Mouse (Mus musculus) c-Kit-positive CD71-positive TER-119-negative erythroid progenitor cells, embryonic 14.5 days (primary cell): Measurements from ENCODE around the gene Otop3.

Experiments
- DNase-seq: peaks from one replicate; pipeline ENCODE4 v3.0.0-alpha.2; 2013; ENCODE audit warnings: low read depth

Otop3 gene

DNA sequence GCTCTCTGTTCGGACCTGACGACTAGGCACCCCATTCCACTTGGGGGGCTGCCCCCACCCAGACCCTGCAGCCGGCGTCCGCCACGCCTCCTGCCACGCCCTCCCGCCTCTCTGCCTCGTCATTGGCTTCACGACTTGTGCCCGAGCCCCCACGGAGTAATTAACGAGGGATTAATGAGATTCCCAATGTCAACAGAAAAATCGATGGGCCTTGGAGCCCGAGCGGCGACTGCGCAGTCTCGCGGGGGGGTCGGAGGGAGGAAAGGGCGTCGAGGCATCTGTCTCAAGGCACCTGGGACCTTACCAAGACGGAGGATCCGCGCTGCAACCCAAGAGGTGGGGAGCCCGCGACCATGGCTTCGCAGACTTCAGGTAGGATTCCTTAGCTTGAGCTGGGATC lies at the start of gene Otop3:
Gene Otop3, plus strand, starts transcription at position 201 of the 400 bp plus-strand sequence.
- no peak for DNase-seq

DNA sequence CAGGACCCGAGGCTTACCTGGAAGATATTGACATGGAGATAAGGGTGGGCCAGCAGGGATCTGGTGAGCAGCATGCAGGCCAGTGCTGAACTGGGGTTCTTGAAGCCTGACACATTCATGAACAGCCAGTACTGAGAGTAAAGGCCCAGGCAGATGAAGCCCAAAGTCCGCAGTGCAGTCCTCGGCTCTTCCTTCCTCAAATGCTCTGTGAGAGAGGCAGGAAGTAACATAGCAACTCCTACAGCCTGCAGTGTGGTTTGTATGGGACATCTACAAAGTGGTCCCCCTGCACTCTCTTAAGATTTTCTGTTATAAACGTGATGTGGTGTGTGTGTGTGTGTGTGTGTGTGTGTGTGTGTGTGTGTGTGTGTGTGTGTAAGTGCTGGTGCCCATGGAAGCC lies 49.2 kb upstream of the Otop3 start:
- DNase-seq, result no peak

DNA sequence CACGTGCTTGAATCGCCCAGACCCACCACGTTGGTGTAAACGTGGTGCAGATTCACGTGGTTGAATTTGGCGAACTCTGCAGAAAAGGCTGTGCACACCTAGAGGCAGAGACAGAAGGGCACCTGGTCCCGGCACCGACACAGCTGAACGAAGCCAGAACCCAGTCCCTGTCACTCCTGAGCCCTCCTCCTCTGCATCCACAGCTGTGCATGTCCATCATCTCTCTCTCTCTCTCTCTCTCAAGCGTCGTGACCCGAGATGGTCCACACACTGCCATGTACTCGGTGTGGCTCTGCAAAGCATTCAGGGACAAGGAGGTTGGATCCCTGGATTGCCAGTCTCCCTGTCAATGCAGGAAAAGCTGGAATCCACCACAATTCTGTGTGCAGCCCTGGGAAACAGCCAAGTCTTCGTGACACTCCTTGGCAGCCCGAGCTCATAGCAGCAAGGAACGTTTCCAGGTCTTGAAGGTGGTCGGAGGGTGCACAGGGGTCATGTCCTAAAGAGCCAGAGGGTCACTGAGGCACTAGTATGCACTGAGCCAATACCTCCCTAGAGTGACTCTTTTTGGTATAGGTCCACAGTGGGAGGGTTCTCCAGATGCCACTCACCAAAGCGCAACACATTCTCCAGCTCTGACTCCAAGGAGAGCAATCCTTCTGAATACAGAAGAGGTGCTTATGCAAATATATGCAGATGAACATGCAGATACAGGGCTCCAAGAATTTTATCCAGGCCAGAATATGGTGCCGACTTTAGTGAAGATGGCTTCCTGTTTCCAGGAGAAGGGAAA lies 48.1 kb upstream of the Otop3 start:
- DNase-seq, result no peak

- DNase-seq, result no peak
These were observed 47.1 kb upstream of the Otop3 start for GRCm38 (mm10) chr11:115287386-115287785.

- no peak for DNase-seq
These were observed 46.2 kb upstream of the Otop3 start for GRCm38 (mm10) chr11:115288305-115288704.

- DNase-seq, result no peak
These were observed 44.6 kb upstream of the Otop3 start for GRCm38 (mm10) chr11:115289885-115290284.

- no peak for DNase-seq
These were observed 44.2 kb upstream of the Otop3 start for GRCm38 (mm10) chr11:115290314-115290713.

DNA sequence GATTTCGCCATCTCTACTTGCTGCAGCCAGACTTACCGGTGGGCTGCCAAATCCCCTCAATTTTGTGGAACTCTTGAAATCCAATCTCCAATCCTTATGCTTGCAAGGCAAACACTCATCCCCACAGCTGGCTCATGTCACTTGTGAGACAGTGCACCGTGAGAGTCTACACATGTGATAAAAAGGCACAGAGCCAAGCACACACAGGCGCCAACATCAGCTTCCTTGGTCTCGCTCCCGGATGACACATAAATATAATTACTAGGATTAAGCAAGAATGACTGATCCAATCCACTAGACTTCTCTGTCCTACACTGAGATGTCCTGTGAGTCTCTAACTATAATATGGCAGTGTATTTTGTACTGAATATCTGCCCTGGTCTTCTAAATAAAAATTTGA lies 43.6 kb upstream of the Otop3 start:
- DNase-seq, result no peak

GRCm38 (mm10) chr11:115291503-115291902 lies 43.0 kb upstream of the Otop3 start:
- DNase-seq, result no peak

- no peak for DNase-seq
These were observed 41.7 kb upstream of the Otop3 start for GRCm38 (mm10) chr11:115292631-115293375.

DNA sequence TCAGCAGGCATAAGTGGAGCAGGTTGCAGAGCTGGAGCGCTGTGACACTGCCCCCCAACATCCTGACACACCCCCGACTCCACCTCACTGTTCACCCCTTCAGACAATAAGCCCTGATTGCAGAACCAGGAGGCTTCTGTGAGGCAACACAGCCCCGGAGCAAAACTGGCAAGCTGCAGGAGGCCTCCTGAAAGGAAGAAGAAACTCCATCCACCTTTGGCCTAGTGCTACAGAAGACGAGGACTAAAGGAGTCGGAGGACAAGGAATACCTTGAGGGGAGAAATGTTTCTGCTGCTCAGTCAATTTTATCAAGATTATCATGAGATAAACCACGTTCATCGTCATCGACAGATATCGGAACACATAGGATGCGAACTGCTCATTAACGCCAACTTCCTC lies 38.6 kb upstream of the Otop3 start:
- no peak for DNase-seq

DNA sequence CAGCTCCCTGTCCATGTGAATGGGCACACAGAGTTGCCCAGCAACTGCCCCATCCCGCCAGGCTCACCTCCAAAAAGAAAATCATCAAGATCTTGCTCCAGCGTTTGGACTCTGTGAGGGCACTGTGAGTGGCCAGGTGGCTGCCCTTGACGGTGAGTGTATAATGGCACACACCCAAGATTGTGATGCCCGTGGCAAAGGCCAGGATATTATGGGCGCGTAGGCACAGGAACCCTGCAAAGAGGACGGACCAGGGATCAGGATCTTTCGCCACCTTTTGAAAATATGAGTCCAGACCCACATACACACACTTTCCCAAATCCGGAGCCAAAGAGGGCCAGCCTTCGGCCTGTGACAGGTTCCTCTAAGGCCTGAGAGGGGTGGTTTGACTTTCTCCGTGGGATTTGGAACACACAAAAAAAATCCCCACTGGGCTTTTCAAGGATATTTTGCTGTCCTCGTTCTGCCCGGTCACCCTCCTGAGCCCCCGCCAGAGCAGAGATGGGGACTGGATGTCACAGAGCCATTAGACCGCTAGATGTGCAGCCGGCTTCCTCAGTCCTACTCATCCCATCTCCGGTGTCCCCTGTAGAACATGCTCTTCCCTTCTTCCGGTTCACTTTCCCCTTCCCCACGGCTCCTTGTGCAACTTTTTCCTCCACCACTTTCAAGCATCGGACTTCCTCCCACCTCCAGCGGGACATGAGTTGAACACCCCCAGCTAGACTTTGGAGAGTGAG lies 37.9 kb upstream of the Otop3 start:
- DNase-seq, result no peak

DNA sequence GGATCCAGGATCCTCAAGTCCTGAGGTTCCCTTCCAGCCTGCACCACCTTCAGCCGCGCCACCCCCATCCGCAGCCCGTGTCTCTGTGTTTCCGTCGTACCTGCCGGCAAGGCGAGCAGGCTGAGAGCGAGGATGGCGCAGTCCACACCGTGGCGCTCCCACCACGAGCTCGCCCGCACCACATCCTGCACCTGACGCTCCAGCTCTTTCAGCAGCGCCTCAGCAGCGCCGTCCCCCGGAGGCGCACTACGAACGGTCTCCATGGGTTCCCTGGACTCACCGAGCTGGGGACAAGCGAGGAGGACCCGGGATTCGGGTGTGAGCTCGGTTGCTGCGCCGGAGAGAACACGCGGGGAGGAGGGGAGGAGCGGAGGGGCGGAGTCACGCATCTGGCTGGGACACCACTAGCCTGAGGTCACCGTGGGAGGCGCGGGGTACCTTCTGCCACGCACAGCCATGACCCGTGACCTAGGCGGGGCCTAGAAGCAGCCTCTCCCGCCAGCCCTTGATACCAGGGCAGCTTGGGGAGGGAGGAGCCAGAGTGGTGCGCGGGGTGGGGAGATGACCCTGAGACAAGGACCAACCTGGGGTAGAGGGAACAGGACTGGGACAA lies 37.2 kb upstream of the Otop3 start, which contains the start of gene Fads6:
Gene Fads6, minus strand, starts transcription at position 450 of the 613 bp plus-strand sequence.
- DNase-seq, result no peak

GRCm38 (mm10) chr11:115298160-115298559 lies 36.4 kb upstream of the Otop3 start:
- no peak for DNase-seq

DNA sequence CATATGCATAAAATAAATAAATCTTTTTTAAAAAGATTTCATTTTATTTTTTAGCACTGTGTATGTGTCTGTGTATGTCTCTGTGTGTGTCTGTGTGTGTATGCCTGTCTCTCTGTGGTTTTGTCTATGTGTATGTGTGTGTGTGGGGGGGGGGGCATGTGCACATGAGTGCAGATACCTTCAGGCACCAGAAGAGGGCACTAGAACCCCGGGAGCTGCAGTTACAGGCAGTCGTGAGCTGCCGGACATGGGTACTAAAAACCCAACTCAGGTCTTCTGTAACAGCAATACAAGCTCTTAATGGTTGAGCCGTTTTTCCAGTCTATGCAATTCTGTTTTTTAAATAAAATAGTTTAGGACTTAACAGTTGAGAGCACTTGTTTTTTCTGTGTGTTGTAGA lies 33.8 kb upstream of the Otop3 start:
- no peak for DNase-seq

GRCm38 (mm10) chr11:115301351-115301750 lies 33.2 kb upstream of the Otop3 start:
- DNase-seq, result no peak

GRCm38 (mm10) chr11:115303167-115303566 lies 31.4 kb upstream of the Otop3 start:
- no peak for DNase-seq

DNA sequence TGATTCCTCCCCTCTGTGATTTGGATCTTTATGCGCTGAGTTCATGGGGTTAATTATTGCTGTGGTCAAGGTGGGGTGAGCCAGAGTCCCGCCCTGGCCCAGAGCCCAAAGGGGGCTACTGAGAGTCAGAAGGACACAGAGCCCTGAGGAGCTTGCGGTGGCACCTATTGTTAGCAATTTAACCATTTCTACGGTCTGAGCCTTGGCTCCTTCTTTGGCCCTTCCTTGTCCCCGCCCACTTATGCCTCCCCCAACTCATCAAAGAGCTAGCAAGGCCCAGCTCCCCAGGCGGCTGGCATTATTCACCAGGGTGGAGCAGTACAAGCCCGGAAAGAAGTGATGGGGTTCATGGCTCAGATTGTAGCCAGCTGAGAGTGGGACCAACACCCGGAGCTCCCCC lies 27.7 kb upstream of the Otop3 start, which contains the start of gene Otop2:
Gene Otop2, plus strand, starts transcription at position 301 of the 400 bp plus-strand sequence.
- DNase-seq, result no peak

- no peak for DNase-seq
These were observed 25.8 kb upstream of the Otop3 start for GRCm38 (mm10) chr11:115308781-115309180.

DNA sequence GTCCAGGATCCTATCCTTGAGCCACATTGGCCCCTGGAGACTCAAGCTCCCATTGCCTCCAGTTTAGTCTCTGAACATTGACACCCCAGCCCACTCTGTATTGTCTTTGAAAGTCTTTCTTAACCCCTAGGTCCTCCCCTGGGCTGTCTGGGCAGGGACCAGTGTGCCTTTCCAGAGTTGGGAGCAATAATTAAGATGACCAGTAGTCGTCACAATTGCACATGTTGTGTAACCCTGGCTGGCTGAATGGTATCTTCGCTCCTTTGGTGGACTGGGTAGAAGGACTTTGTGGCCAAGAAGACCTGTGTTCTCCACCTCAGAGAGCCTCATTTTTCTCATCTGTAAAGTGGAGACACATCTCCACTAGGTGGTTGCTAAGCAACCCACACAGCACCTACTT lies 20.3 kb upstream of the Otop3 start:
- no peak for DNase-seq

GRCm38 (mm10) chr11:115317204-115317603 lies 17.3 kb upstream of the Otop3 start:
- no peak for DNase-seq
